Mouse (Mus musculus) ovary, postnatal 14 days (tissue): ENCODE measurements around the gene Tnk2.

Source experiments
- DNase-seq: peaks from one replicate; pipeline ENCODE4 v3.0.0; 2022; ENCODE audit warnings: low spot score

Gene Tnk2

DNA sequence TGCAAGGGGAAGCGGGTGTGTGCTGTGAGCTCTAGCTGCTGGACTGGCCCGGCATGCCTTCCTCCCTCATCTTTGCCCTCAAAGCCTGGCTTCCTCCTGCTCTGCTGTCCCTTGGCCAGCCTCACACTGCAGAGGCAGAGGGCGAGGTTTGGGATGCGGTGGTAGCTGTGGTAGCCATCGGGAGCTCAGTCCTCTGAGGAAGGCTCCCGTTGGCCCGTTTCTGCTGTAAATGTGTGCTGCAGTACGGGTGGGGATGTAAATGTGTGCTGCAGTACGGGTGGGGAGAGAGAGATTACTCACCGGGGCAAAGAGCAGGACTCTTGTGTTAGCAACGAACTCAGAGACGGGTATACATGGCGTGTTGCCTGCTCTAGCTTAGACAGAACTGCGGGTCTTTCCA lies 35.1 kb downstream of the Tnk2 start:
- no peak for DNase-seq

DNA sequence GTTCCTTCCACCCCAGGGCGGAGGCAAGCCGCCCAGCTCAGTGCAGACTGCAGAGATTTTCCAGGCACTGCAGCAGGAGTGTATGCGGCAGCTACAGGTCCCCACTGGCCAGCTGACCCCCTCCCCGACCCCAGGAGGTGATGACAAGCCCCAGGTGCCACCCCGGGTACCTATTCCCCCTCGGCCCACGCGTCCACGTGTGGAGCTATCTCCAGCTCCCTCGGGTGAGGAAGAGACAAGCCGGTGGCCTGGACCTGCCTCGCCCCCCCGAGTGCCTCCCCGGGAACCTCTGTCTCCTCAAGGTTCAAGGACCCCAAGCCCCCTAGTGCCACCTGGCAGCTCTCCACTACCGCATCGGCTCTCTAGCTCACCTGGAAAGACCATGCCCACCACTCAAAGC lies 36.3 kb downstream of the Tnk2 start:
- DNase-seq, result no peak

DNA sequence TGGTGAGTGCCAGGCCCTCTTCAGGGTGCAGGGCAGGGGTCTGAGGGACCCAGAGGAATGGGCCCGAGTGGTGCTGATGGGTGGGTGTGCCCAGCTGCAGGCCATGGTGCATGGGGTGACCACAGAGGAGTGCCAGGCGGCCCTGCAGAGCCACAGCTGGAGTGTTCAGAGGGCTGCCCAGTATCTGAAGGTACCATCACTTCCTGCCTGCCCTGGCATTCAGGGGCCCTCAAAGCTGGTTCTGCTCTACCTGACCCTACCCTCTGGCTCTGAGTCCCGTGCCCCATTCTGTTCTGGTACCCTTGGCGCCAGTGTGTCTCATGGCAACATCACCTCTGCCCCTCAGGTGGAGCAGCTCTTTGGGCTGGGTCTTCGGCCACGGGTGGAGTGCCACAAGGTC lies 37.1 kb downstream of the Tnk2 start:
- DNase-seq, result no peak

DNA sequence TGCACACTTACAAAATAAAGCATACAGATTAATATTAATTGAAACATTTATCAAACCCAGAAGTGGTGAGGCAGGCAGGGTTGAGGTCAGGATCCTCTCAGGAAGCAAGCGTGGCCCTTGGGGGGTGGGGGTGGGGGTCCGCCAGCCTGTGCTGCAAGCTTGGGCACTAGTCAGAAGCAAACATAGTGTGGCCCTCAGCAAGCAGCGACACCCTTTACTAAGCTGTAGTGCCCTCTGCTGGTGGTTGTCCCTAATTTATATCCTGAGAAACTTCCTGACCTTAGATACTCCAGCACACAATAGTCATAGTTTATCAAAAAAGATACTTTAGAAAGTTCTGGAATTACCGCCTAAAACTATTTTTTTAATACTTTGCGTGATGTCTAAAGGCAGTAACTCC lies 38.5 kb downstream of the Tnk2 start:
- peak; percentile 63 for DNase-seq

DNA sequence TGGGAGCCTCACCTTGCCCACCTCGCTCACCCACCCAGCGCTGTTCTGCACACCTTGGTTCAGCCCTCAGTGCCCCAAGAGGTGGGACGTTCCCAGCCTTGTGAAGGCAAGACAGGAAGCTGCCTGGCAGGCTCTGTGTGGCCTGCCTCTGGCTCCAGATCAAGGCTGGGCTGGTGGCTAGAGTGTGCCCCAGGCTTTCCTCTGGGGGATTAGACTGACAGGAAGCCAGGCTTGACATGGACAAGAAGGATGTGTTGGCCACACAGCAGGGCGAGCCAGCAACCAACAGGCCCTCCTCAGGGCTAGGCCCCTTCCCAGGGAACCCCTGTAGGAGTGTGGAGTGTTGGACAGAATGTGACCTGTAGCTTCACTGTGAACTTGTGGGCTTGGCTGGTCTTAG lies 39.2 kb downstream of the Tnk2 start:
- no peak for DNase-seq

DNA sequence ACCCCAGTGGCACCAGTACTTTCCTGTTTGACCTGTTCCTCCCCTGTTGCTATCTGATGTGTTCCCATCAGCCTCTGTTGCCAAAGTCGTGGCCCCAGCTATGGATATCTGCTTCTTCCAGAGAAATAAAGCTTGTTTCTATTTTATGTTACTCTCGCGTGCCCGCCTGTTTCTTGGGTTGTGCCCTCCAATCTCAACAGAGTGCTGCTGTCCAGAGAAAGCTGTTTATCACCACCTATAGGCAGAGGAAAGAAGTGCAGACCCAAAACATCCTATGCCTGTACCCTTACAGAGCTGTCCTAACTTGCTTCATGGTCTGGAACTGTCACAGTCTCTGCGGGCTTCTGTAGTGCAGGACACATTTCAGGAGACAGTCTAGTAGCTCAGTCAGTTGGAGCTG lies 39.7 kb downstream of the Tnk2 start:
- DNase-seq, result no peak

DNA sequence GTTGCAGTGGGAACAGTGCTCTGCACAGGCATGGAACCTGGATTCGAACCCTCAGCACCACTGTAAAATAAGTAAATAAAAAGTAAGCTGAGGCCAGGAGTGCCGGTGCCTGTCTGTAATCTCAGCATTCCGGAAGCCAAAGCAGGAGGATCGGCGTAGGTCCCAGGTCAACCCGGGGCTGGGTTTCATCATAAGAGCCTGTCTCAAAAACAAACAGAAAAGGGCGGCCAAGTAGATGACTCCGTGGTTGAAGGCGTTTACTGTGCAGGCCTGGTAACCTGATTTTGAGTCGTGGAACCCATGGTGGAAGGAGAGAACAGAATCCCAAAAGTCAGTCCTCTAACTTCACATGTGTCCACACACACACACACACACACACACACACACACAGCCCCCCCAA lies 41.7 kb downstream of the Tnk2 start:
- DNase-seq, result no peak

DNA sequence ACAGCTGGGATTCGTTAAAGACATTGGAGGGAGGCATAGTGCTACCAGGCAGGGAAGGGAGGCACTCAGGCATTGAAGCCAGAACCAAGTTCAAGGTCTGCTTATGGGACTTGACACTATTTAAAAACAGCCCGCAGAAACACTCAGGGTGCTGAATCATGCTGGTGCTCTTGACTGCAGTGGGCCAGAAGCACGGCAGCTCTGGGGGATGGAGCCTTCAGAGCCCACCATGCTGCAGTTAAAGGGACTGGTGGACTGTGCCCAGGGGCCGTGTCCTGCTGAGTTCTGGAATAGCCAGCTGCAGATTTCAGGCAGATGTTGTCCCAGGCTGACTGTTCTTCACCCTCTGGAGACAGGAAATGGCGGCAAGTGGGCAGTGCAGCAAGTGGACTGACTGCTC lies 42.3 kb downstream of the Tnk2 start:
- DNase-seq, result no peak

DNA sequence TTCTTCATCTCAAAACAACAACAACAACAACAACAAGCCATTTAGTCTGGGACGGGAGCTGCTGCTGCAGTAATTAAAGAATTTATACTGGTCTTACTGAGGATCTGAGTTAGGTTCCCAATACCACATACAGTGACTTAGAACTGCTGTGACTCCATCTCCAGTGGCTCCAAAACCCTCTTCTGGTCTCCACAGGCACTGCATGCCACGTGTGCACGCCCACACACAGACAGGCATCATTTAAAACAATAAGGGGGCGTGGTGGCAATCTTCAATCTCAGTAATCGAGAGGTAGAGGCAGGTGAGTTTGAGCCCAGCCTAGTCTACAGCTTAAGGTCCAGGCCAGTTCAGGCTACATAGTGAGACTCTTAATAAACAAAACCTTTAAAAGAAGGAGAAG lies 43.5 kb downstream of the Tnk2 start:
- no peak for DNase-seq

DNA sequence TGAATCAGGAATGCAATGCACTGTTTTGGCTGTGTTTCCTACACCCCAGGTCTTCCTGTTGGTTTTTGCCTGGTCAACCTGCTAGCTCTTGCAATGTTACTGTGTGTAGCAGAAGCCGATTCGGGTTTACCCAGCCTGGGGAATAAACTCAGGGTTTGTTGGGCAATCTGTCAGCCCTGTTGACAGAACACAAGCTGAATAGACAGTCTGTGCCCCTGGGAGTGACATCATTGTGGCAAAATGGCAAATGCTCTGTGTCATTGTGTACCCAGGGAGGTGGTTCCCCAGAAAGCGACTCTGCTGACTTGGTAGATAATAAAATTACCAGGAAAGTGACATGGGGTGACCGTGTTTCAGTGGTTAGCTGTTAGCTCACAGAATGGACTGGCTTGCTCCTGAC lies 45.1 kb downstream of the Tnk2 start:
- DNase-seq, result no peak

DNA sequence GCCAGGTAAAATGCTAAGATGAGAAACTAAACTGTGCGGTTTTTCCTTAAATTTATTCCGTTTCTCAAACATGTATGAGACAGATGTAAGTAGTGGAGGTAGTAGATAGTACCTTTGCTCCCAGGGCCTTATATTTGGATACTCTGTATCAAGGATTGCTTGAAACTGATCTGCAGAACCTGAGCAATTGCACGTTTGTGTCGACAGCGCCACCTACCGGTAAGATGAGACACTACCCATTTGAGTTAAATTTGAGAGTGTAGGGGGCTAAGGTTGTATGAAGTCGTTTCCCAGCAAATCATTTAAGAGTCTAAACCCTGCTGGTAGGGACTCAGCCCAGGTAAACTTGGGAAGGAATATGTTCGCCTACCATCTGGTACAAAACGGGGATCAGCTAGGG lies 45.8 kb downstream of the Tnk2 start:
- DNase-seq, result peak; percentile 72

DNA sequence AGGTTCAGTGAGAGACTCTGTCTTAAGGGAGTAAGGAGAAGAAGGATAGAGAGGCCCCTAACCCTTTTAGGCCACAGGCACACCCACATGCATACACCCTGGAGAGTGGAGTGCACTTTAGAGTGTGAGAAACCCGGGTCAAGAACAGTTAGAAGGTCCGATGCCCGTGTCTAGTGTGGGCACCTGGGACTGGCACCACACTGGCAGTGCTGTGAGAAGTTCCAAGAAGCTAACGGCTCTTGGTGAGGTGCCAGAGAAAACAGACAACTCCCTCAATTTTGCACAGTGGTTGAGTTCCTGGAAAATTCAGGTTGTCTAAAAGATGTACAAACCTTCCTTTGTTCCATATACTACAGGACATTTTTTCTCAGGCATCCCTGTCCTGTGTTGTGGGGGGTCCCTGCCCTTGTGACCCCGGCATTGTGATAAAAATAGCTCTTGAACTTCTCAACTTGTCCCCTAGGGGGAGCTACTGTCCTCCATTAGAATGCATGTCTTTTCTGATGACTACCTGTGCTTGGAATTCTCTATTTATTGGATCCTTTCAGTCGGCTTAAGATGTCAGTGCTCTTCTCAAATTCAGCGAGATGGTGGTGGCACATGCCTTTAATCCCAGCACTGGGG lies 53.3 kb downstream of the Tnk2 start:
- no peak for DNase-seq

DNA sequence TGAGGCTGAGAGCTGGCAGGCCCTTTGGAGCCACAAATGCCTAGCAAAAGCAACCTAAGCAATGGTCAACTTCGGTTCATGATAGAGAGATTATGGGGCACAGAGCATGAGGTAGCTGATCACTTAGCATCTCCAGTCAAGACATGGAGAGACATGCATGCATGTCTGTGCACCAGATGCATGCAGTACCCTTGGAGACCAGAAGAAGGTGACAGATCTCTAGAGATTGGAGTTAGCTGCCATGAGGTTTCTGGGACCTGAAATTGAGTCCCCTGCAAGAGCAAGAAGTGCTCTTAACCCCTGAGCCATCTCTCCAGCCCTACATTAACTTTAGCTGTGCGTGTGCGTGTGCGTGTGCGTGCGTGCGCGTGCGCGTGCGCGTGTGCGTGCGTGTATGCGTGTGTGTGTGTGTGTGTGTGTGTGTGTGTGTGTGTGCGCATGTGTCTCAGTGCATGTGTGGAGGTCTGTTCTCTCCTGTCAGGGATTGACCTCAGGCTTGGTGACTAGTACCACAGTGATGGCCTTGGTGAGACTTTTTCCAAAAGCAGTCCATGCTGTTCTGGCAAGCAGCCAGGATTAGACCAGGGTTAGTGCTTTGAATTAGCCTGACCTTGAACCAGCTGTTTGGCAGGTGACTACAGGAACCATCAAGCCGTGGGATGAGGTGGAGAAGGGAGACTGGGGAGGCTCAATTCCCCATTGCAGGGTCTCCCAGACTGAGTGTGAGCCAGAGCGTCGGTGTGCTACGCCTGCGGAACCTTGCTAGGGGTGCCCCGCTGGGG lies 54.2 kb downstream of the Tnk2 start:
- no peak for DNase-seq

DNA sequence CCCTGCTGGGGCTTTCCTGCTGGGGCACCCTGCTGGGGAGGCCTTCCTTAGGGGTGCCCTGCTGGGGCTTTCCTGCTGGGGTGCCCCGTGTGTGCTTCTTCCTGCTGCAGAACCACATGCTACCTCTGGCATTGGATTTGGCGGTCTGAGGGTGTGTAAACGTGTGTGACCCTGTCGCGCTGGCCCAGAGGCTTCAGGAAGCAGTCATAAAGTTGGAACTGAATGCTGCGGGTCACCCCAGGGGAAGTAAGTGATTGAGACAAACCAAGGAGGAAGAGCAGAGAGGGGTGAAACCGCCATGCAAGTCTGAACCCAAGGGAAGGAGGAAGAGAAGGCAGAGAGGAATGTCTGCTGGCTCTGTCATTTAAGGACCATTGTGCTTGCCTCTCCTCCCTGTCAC lies 54.9 kb downstream of the Tnk2 start:
- DNase-seq, result no peak

DNA sequence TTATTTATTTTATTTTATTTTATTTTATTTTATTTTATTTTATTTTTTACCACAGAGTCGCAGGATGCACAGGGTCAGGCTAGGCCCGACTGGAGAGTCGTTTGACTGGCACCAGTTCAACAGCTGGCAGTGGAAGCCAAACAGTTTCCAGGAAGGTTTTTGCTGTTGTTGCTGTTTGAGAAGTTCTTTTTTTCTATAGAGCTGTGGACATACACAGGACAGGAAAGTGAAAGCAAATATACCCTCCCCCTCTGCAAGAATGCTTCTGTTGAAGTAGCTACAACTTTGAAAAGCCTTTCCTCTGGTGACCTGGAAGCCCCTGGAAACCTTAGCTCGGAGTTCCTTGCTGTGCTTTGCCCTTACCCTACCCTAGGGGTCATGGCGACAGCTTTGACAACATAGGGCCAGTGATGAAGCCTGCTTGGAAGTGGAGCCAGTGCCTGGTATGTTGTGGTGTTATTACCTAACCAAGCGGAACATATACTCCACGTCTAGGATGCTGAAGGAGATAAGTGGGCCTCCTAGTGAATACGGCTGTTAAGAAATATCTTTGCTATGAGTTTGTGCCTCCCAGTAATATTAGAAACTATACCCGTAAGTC lies 59.7 kb downstream of the Tnk2 start:
- DNase-seq, result no peak

DNA sequence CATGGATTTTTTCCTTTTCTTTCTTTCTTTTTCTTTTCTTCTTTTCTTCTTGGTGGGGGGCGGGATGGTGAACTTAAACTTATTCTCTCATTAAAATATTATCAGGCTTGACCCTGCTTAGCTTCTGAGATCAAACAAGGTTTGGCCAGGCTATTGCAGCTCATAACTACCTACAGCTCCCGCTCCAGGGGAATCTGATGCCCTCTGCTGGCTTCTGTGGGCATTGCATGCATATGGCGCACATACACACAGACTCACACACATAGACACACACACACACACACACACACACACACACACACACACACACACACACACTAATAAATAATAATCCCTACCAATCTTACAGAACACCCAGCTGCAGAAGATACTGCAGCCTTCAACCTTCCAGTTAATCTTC lies 61.9 kb downstream of the Tnk2 start:
- no peak for DNase-seq

DNA sequence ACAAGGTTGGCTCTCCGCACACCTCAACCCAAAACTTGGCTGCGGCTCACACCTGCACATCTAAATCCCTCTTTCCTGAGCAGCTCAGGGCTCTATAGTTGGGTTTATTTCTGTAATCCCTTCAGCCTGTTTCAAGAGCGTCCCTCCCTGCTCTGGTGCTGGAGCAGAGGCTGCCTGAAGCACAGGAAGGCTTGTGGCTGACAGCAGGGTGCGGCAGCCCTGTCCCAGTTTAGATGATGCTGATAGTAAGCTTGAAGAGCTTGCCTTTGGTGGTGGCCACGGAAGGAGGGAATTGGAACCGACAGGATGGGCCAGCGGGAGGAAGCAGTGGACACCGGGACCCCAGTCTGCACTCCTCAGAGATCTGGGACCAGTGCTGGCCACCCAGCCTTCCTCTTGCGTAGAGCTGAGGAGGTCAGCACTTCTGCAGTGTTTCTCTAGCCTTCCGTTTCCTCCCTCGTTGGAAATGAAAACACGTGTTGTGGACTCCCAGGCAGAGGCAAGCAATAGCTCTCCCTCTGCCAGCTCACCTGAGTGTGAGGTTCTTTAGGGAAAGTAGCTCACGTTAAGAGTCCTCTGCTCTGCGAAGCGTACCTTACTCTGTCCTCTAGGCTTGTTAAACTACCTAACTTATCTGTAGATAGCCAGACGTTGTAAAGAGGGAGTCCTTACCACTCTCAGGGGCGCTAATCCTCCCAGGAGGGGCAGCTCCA lies 63.6 kb downstream of the Tnk2 start:
- no peak for DNase-seq

DNA sequence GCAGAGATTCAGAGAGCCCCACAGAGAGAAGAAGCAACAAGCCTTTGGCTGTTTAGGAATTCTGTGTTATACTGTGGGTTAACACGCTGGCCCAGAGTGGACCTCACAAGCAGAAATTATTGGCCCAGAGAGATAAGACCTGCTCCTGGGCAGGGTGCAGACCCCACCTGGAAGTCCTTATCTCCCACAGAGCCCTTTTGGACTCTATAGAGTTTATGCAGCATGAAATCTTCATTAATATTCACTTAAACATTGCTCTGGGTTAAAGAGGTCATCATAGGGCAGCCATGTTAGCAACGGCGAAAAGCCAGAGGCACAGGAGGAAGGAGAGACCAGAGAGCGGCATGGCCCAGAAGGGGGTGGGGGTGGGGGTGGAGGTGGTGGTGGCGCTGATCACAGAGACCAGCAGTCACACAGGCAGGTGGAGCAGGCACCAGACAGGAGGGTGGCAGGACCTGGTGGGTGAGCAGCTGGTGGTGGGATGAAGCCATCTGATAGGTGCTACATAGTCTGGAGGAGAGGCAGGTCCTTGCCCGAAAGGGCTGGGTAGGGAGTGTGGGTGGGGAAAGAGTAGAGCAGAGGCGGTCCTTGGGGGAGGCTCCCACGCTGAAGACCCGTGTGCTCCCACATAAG lies 64.3 kb downstream of the Tnk2 start:
- no peak for DNase-seq

DNA sequence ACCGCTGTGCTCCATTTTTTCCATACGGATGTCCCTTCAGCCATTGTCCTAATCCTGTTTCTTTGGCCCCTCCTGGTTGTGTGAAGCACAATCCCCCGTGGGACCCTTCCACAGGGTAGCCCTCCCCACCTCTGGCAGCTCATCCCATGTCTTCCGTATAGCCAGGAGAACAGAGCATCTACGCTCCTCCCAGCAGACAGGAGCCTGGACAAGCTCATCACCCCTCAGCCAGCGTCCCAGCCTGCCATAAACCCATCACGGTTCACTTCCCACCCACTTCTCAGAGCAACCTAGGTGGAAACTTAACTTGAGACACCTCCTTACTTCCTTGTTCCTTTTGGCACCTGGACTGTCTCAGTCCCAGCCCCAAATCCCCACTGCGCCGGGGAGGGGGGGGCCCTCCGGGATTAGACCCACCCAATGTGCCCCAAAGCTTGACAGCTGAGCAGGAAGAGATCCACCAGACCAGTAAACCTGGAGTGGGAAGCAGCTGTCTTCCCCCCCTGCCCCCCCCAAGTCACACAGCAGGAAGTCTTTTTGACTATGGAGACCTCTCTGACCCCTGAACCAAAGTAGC lies 64.9 kb downstream of the Tnk2 start:
- no peak for DNase-seq

DNA sequence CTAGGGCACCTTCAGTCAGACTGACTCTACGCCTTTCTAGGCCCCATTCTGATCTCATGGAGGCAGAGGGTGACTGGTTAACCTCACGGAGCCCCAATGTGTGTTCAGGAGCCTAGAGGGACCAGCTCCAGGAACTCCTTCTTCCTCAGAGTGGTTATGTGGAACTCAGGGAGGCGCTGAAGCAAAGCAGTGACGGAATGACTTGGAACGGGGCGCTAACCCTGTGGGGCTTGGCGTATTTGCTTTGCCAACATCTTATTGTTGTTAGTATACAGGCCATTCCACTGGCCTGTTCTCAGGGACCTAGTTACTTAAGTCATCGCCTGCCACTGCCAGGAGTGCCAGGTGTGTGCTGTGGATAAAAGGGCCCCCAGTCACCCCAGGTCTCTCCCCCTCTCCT lies 65.4 kb downstream of the Tnk2 start:
- DNase-seq, result no peak

DNA sequence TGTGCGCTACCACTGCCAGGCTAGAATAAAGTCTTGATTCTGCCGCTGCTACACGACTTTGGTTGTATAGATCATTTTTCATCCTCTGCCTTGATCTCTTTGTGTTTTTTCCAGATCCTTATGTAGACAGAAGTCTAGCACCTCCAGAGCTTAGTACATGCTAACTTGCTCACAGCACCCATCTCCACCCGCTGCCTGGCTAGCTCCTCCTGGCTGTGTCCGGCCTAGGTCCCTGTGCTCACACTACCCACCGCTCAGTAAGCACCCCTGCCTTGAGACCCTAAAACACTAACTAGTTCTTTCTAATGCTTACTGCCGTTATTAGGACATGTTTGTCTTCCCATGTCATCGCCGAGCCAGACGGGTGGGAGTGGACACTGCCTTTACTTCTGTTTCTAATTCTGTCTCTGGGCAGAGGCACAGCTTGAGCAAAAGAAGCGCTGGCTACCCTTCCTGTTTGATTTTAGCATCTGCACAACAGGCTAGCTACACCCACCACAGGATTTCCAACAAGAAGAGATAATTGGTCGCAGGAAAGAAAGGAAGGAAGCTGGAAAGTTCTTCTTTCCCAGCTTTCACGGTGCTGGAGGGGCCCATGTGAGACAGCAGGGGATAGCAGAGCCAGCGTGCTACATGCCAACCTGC lies 66.9 kb downstream of the Tnk2 start:
- no peak for DNase-seq

DNA sequence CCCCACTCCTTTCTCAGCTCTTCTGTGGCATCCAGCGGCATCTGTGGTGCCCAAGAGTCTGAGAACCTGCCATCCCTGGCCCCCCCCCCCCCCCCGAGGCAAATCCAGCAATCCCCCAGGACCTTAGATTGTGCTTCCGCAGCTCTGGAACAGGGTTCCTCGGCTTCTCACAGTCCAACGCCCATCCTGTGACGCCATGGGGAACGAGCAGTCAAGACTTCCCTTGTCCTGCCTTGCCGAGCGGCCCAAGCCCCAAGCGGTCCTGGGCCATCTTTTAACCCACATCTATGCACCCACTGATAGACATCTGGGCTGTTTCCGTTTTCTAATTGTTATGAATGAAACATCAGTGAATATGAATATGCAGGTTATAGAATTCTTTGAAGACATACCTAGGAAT lies 68.5 kb downstream of the Tnk2 start:
- no peak for DNase-seq
